Mouse (Mus musculus): Measurements from ENCODE around the gene Bscl2. TPM values are rescaled to one million over a fixed set of nuclear protein-coding genes. Genes with fewer than 3 reads are reported as not detected.
"Not testable (repeated sequence)": the region's sequence is repeated elsewhere in the genome, so short reads cannot be mapped to it uniquely, and the experiment has no call there.

The Bscl2 gene
- total and polyA plus RNA-seq, 2 experiments from 2014 or later, result 104 to 146 TPM

DNA sequence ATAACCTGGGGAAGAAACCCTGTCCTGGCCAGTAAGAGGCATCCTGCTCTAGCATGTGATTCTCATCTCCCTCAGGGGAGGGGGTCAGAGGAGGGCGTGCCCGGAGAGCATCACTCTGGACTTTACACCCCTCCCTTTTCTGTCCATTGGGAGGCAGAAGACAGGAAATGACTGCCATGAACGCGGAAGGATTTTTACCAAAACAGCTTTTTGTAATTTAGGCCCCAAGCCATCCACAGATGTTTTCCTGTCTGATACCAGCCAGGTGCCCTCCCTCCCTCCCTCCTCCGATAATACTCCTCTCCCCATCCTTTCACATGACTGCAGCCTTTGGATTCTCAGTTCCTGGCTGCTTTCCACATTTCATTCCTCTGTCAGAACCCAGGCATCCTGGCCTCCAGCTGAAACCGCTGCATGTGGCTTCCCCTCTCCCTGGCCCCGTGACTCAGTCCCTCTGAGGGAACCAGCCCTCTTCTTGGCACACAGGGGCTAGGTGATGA, 13.2 kb downstream of the Bscl2 start, which contains the start of gene Lrrn4cl:
Lrrn4cl (plus strand) TSS at position 367 of the 500 bp plus-strand sequence.
- no peak within 1 kb of the TSS for H3K4me2 ChIP-seq (ENCODE audit: low read depth, low read length)
- DNase-seq (ENCODE audit: low spot score), result peak; percentile 56
- no peak within 1 kb of the TSS; the same call in 1 of the 2 replicates for H3K9ac ChIP-seq (replicated peaks; ENCODE audit: low read length)

DNA sequence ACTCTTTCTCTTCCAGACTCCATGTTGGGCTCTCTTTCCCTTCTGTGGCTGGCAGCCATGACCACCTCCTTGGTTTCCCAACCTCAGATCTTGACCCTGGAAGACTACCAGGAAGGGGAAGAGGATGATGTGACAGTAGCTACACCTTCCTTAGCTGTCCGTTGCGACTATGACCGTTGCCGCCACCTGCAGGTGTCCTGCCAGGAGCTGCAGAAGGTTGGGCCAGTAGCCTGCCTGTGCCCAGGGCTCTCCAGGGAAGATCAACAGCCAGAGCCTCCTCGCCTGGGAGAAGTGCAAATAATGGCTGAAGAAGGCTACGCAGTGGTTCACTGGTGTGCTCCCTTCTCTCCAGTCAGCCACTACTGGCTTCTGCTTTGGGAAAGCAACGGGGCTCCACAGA, 14.4 kb downstream of the Bscl2 start:
- ATAC-seq (no peak), DNase-seq (ENCODE audit: low spot score) (no peak)
- no peak overlapping the region for H3K4me2 ChIP-seq (ENCODE audit: low read depth, low read length)
- no peak for TF ChIP-seq CTCF (IDR thresholded peaks at IDR 0.05; ENCODE audit: low read depth)
- H3K4me3 ChIP-seq (ENCODE audit: low read length), result no peak overlapping the region
- no peak overlapping the region for H3K9ac ChIP-seq (replicated peaks; ENCODE audit: low read length)
- H3K27ac ChIP-seq, result no peak overlapping the region
- no peaks in the 10 kb centered on the region for H3K4me1 ChIP-seq (ENCODE audit: insufficient read depth, low read length)
- H3K27me3 ChIP-seq (ENCODE audit: insufficient read depth, low read length), result no peaks in the 10 kb centered on the region
- 51% methylated on average over 7 of the region's 7 CpGs for WGBS
- peaks cover 20% of the 10 kb centered on the region for H3K36me3 ChIP-seq (ENCODE audit: insufficient read depth, low read length)
- no peaks in the 10 kb centered on the region for H3K9me3 ChIP-seq (ENCODE audit: low read length)

More for the DNA sequence above, 13.2 kb downstream of the Bscl2 start, which contains the start of gene Lrrn4cl:
- TF ChIP-seq CTCF (IDR thresholded peaks at IDR 0.05; ENCODE audit: low read depth), result peak; percentile 14; the same call in 1 of the 2 replicates
- Histone ChIP-seq H3K4me1 (ENCODE audit: insufficient read depth, low read length) (no peaks in the 10 kb centered on the region), H3K9me3 (ENCODE audit: low read length) (no peaks in the 10 kb centered on the region), H3K27me3 (ENCODE audit: insufficient read depth, low read length) (no peaks in the 10 kb centered on the region), H3K4me3 (ENCODE audit: low read length) (no peak within 1 kb of the TSS), H3K27ac (no peak within 1 kb of the TSS), H3K36me3 (ENCODE audit: insufficient read depth, low read length) (peaks cover 32% of the 10 kb centered on the region)
- WGBS, result 20% methylated on average over 7 of the region's 7 CpGs
- ATAC-seq, result peak; percentile 80

DNA sequence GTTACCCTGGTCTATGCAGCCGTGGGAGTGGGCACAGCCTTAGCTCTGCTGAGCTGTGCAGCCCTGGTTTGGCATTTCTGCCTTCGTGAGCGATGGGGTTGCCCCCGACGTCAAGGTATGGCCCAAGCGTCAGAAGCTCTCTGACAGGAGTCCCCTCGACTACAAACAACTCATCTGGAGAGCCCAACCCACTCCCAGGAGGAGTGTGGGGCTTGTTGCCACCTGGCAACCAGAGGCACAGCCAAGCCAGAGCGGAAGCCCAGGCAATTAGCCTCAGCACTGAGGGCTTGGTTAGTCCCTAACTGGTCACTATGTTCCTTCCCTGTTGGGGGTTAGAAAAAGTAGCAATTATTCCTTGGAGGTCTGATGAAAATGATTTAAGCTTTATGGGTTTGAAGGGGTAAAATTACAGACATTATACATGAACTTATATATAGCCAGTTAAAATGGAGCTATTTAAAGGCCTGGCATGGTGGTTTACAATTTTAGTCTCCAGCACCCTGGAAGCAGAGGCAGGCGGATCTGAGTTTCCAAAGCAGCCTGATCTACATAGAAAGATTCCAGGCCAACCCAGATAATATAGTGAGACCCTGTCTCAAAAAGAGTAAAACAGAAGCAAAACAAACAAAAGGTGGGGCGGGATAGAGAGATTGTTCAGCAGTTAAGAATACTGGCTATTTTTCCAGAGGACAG, 15.1 kb downstream of the Bscl2 start:
- Histone ChIP-seq H3K9ac (replicated peaks; ENCODE audit: low read length) (no peak overlapping the region), H3K27ac (no peak overlapping the region), H3K27me3 (ENCODE audit: insufficient read depth, low read length) (no peaks in the 10 kb centered on the region), H3K36me3 (ENCODE audit: insufficient read depth, low read length) (peaks cover 13% of the 10 kb centered on the region; the same call in 1 of the 2 replicates), H3K4me3 (ENCODE audit: low read length) (no peak overlapping the region), H3K4me1 (ENCODE audit: insufficient read depth, low read length) (no peaks in the 10 kb centered on the region), H3K4me2 (ENCODE audit: low read depth, low read length) (no peak overlapping the region), H3K9me3 (ENCODE audit: low read length) (no peaks in the 10 kb centered on the region)
- DNase-seq (ENCODE audit: low spot score) (no peak), ATAC-seq (no peak)
- 66% methylated on average over 10 of the region's 10 CpGs for WGBS
- TF ChIP-seq CTCF (IDR thresholded peaks at IDR 0.05; ENCODE audit: low read depth), result no peak

DNA sequence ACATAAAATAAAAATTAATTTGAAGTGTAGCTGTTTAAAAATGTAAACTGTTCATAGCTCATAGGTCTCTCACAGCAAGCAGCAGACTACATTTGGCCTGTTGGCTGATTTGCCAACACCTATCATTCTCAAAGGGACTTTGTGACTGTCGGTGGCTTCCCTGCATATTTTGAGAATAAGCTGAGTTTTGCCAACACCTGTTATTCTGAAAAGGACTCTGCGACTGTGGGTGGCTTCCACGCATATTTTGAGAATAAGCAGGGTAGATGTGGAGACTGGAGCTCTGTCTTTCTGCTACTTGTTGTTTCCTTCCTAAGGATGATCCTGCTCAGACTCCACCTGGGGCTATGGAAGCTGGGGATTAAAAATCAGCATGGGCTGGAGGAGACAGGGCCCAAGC, 15.8 kb downstream of the Bscl2 start:
- Histone ChIP-seq H3K4me2 (ENCODE audit: low read depth, low read length) (no peak overlapping the region), H3K36me3 (ENCODE audit: insufficient read depth, low read length) (peaks cover 9% of the 10 kb centered on the region; the same call in 1 of the 2 replicates), H3K9me3 (ENCODE audit: low read length) (no peaks in the 10 kb centered on the region), H3K4me1 (ENCODE audit: insufficient read depth, low read length) (no peaks in the 10 kb centered on the region), H3K4me3 (ENCODE audit: low read length) (no peak overlapping the region), H3K9ac (replicated peaks; ENCODE audit: low read length) (no peak overlapping the region), H3K27me3 (ENCODE audit: insufficient read depth, low read length) (no peaks in the 10 kb centered on the region), H3K27ac (no peak overlapping the region)
- ATAC-seq (no peak), DNase-seq (ENCODE audit: low spot score) (no peak)
- no peak for TF ChIP-seq CTCF (IDR thresholded peaks at IDR 0.05; ENCODE audit: low read depth)
- 77% methylated on average over 3 of the region's 3 CpGs for WGBS

DNA sequence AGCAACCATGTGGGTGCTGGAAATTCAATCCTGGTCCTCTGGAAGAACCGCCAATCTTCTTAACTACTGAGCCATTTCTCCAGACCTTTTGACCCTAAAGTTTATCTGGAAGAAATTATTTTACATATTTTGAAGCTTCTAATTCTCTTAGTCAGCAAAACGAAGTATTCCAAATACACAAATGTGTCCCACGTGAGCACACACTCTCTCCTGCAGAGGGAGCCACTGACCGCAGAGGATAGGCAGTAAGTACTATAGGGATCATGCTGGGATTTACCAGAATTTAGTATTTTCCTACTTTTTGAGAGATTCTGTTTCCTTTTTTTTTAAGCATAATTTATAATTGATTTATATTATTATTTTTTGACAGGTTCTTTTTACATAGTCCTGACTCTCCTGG, 20.4 kb downstream of the Bscl2 start:
- no peaks in the 10 kb centered on the region for H3K9me3 ChIP-seq (ENCODE audit: low read length)
- H3K36me3 ChIP-seq (ENCODE audit: insufficient read depth, low read length), result no peaks in the 10 kb centered on the region
- H3K4me3 ChIP-seq (ENCODE audit: low read length), result no peak overlapping the region
- H3K4me1 ChIP-seq (ENCODE audit: insufficient read depth, low read length), result no peaks in the 10 kb centered on the region
- no peak for ATAC-seq
- no peaks in the 10 kb centered on the region for H3K27me3 ChIP-seq (ENCODE audit: insufficient read depth, low read length)
- peak; percentile 64 for TF ChIP-seq CTCF (IDR thresholded peaks at IDR 0.05; ENCODE audit: low read depth)
- no peak overlapping the region for H3K9ac ChIP-seq (replicated peaks; ENCODE audit: low read length)
- DNase-seq (ENCODE audit: low spot score), result peak; percentile 65
- WGBS, result 41% methylated on average over 4 of the region's 4 CpGs
- no peak overlapping the region for H3K4me2 ChIP-seq (ENCODE audit: low read depth, low read length)
- H3K27ac ChIP-seq, result no peak overlapping the region

DNA sequence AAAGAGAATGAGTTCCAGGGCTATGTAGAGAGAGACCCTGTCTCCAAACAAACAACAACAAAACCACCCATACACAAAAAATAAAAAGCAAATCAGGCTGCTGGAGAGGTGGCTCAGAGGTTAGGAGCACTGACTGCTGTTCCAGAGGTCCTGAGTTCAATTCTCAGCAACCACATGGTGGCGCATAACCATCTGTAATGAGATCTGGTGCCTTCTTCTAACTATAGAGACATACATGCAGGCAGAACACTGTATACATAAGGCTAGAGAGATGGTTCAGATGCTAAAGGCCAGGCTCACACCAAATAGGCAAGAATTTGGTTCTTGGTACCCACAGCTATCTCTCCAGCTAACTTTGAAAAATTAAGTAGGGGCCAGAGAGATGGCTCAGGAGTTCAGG, 21.8 kb downstream of the Bscl2 start:
- WGBS, result 17% methylated on average over 1 of the region's 1 CpGs

DNA sequence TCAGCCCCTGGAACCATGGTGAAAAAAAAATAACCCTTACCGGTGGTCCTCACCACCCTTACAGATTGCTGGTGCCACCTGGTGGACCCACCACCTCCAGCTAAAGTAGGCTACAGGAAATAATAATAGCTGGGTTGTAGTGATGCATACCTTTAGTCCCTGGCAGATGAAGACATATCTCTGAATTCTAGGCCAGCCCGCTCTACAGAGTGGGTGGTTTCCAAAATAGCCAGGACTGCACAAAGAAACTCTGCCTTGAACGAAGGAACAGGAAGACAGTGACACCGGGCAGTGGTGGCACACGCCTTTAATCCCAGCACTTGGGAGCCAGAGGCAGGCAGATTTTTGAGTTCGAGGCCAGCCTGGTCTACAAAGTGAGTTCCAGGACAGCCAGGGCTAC, 27.0 kb downstream of the Bscl2 start:
- WGBS, result 86% methylated on average over 6 of the region's 6 CpGs
- Histone ChIP-seq H3K4me3 (ENCODE audit: low read length) (no peak overlapping the region), H3K9me3 (ENCODE audit: low read length) (no peaks in the 10 kb centered on the region), H3K27ac (no peak overlapping the region), H3K36me3 (ENCODE audit: insufficient read depth, low read length) (no peaks in the 10 kb centered on the region), H3K4me1 (ENCODE audit: insufficient read depth, low read length) (no peaks in the 10 kb centered on the region), H3K4me2 (ENCODE audit: low read depth, low read length) (no peak overlapping the region), H3K9ac (replicated peaks; ENCODE audit: low read length) (no peak overlapping the region), H3K27me3 (ENCODE audit: insufficient read depth, low read length) (no peaks in the 10 kb centered on the region)
- DNase-seq (ENCODE audit: low spot score) (no peak), ATAC-seq (no peak)
- no peak; the same call in 1 of the 2 replicates for TF ChIP-seq CTCF (IDR thresholded peaks at IDR 0.05; ENCODE audit: low read depth)

More for the DNA sequence above, 21.8 kb downstream of the Bscl2 start:
- no peak overlapping the region for H3K4me2 ChIP-seq (ENCODE audit: low read depth, low read length)
- H3K27me3 ChIP-seq (ENCODE audit: insufficient read depth, low read length), result no peaks in the 10 kb centered on the region
- H3K27ac ChIP-seq, result no peak overlapping the region
- no peaks in the 10 kb centered on the region for H3K36me3 ChIP-seq (ENCODE audit: insufficient read depth, low read length)
- DNase-seq (ENCODE audit: low spot score) (peak; percentile 27), ATAC-seq (no peak)
- no peaks in the 10 kb centered on the region for H3K9me3 ChIP-seq (ENCODE audit: low read length)
- H3K4me1 ChIP-seq (ENCODE audit: insufficient read depth, low read length), result no peaks in the 10 kb centered on the region
- no peak overlapping the region for H3K4me3 ChIP-seq (ENCODE audit: low read length)
- no peak overlapping the region for H3K9ac ChIP-seq (replicated peaks; ENCODE audit: low read length)
- TF ChIP-seq CTCF (IDR thresholded peaks at IDR 0.05; ENCODE audit: low read depth), result peak; percentile 52

DNA sequence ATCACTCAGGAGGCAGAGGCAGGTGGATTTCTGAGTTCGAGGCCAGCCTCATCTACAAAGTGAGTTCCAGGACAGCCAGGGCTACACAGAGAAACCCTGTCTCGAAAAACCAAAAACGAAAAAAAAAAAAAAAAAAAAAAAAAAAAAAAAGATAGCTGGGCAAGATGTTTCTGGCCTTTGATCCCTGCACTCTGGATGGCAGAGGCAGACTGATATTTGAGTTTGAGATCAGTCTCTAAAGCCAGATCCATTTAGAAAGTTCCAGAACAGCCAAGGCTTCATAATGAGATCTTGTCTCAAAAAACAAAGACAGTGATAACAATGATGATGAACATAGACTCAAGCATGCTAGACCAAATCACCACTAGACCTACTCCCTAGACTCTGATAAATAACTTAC, 33.1 kb downstream of the Bscl2 start:
- Histone ChIP-seq H3K36me3 (ENCODE audit: insufficient read depth, low read length) (peaks cover 17% of the 10 kb centered on the region; the same call in 1 of the 2 replicates), H3K4me2 (ENCODE audit: low read depth, low read length) (peak overlapping the region; percentile 91; the same call in 1 of the 2 replicates)
- not testable (repeated sequence) for H3K9me3 ChIP-seq (ENCODE audit: low read length); H3K27ac ChIP-seq; H3K4me3 ChIP-seq (ENCODE audit: low read length); H3K4me1 ChIP-seq (ENCODE audit: insufficient read depth, low read length); H3K9ac ChIP-seq (replicated peaks; ENCODE audit: low read length); DNase-seq (ENCODE audit: low spot score); ATAC-seq; H3K27me3 ChIP-seq (ENCODE audit: insufficient read depth, low read length)
- 79% methylated on average over 3 of the region's 3 CpGs for WGBS
